ENCODE assay signal across 19 mouse cellular contexts in the genomic region with DNA sequence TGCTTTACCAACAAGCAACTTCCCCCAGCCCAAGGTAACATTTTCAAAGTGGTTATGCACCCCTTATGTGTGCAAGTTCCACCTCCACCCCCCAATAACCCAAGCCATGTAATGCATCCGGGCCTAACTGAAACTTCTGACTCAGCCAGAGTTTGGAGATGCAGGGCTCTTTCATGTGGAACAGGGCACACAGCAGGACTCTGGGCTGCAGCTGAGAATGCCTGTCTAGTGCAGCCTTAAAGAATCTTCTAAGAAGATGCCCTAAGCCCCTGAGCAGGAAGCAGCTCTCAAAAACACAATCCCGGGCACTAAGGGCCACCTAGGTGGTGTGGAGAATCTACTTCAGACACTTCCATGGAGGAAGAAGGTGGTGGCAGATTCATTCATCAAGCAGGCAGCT. TPM values are rescaled to one million over a fixed set of nuclear protein-coding genes. Genes with fewer than 3 reads are reported as not detected.
DNase-seq lines count a peak whose midpoint lies in the region; ATAC-seq and TF ChIP-seq lines count a peak whose summit lies in the region.
"Had no signal": no experiment of that assay in that cellular context is flagged by ENCODE, and none has a peak within 500 bp of the region (broad histone marks: within the 10 kb centered on the region; RNA-seq: fewer than 3 reads in every experiment).

No protein-coding gene starts in this region.

- H3K4me3 ChIP-seq in CH12.LX (replicated peaks in 1 of 3; ENCODE audit: low read depth in 2 of 3, low read length in 2 of 3, poor library complexity in 1 of 3), result no peak overlapping the region
- H3K4me3 ChIP-seq: embryonic facial prominence, embryonic 15.5 days; forebrain, embryonic 13.5 days; limb, embryonic 15.5 days had no signal

- no peak overlapping the region for H3K9ac ChIP-seq in CH12.LX (ENCODE audit: insufficient read depth, low read depth)
- H3K9ac ChIP-seq: embryonic facial prominence, embryonic 15.5 days; forebrain, embryonic 13.5 days; limb, embryonic 15.5 days had no signal

- H3K4me1 ChIP-seq in CH12.LX (ENCODE audit: control insufficient read depth in 1 of 2, insufficient read depth in 2 of 2), result peaks cover 7 to 45% of the 10 kb centered on the region in 2 experiments; a peak in 3 of 4 replicates

- no peak for ATAC-seq in CD4-positive, CD25-positive, alpha-beta regulatory T cell, adult 4 months
- ATAC-seq: forebrain, embryonic 13.5 days; hindbrain, embryonic 16.5 days; midbrain, embryonic 16.5 days had no signal

- in situ Hi-C loops in CH12.LX (cut with MboI; ENCODE audit: low pct_ligation_motif_present, low pct_unique_long_range_greater_than_20kb, low sequenced_read_pairs), result loop anchor here (10.0 kb wide), 1 partner anchor 76 kb away; no protein-coding TSS in a partner anchor

- peaks cover 15% of the 10 kb centered on the region; the same call in 1 of the 2 replicates for H3K79me2 ChIP-seq in CH12.LX (replicated peaks; ENCODE audit: control insufficient read depth, extremely low read depth, insufficient read depth, poor library complexity, severe bottlenecking)

- TF ChIP-seq POLR2A in CH12.LX (IDR thresholded peaks at IDR 0.05; ENCODE audit: low read depth, low read length), result no peak

- TF ChIP-seq CTCF in CH12.LX (conservative IDR thresholded peaks at IDR 0.05 in 1 of 2, IDR thresholded peaks at IDR 0.05 in 1 of 2; ENCODE audit: low read depth in 2 of 2, low read length in 2 of 2), result no peak

- no peak for TF ChIP-seq RAD21 in CH12.LX (IDR thresholded peaks at IDR 0.05; ENCODE audit: low read depth, low read length)

- no peaks in the 10 kb centered on the region for H3K27me3 ChIP-seq in CH12.LX (replicated peaks)
- H3K27me3 ChIP-seq: embryonic facial prominence, embryonic 15.5 days; forebrain, embryonic 13.5 days; limb, embryonic 15.5 days had no signal

- peak; percentile 7 for DNase-seq in CD4-positive, CD25-positive, alpha-beta regulatory T cell, adult 2 months (ENCODE audit: low read depth, low spot score)
- peak; percentile 48 for DNase-seq in kidney, adult 9 months
- DNase-seq in kidney, postnatal 25 days, result no peak
- DNase-seq in CH12.LX (ENCODE audit: extremely low read depth), result peak; percentile 25
- peak; percentile 81 for DNase-seq in thymus, postnatal 0 days (ENCODE audit: low spot score)
- DNase-seq in left cerebral cortex, adult 9 months (ENCODE audit: low spot score in 2 of 2), result no peak
- no peak for DNase-seq in cerebellum, adult 8-10 months
- DNase-seq: adrenal gland, postnatal 25 days; cerebellum, postnatal 36 days; heart, postnatal 14 days; lung, adult 2 months; right cerebral cortex, adult 18-20 months had no signal

- no peaks in the 10 kb centered on the region for H3K36me3 ChIP-seq in CH12.LX (replicated peaks in 1 of 2; ENCODE audit: control insufficient read depth in 1 of 2, insufficient read depth in 1 of 2, low read length in 1 of 2)
- H3K36me3 ChIP-seq: embryonic facial prominence, embryonic 15.5 days; limb, embryonic 15.5 days had no signal

- dilution Hi-C loops in CH12.LX (cut with MboI; ENCODE audit: extremely low pct_ligation_motif_present, extremely low pct_unique_long_range_greater_than_20kb, low sequenced_read_pairs), result no loop called here

- H3K27ac ChIP-seq in CH12.LX (ENCODE audit: insufficient read depth, low read depth), result no peak overlapping the region
- H3K27ac ChIP-seq: embryonic facial prominence, embryonic 15.5 days; forebrain, embryonic 13.5 days; limb, embryonic 15.5 days; macrophage had no signal

- H3K4me2 ChIP-seq in CH12.LX (ENCODE audit: insufficient read depth, low read depth, poor library complexity, severe bottlenecking), result no peak overlapping the region
- H3K4me2 ChIP-seq: embryonic facial prominence, embryonic 15.5 days; forebrain, embryonic 13.5 days; limb, embryonic 15.5 days had no signal

- no peaks in the 10 kb centered on the region for H3K9me3 ChIP-seq in CH12.LX (replicated peaks; ENCODE audit: low read length)
- H3K9me3 ChIP-seq: embryonic facial prominence, embryonic 15.5 days; forebrain, embryonic 13.5 days; limb, embryonic 15.5 days had no signal

- no peak for TF ChIP-seq EP300 in CH12.LX (IDR thresholded peaks at IDR 0.05; ENCODE audit: low read length)

TF ChIP-seq in CH12.LX, 34 proteins besides CTCF, POLR2A, EP300 and RAD21:
- TF ChIP-seq ZMIZ1 (IDR thresholded peaks at IDR 0.05; ENCODE audit: low read depth, low read length), result no peak
- no peak for TF ChIP-seq KAT2A (IDR thresholded peaks at IDR 0.05; ENCODE audit: insufficient replicate concordance, low read length)
- no peak for TF ChIP-seq GABPA (IDR thresholded peaks at IDR 0.05; ENCODE audit: insufficient replicate concordance, low read depth, low read length)
- no peak for TF ChIP-seq CHD2 (IDR thresholded peaks at IDR 0.05; ENCODE audit: low read length)

RNA-seq across cellular contexts. Expression of a gene that starts 16.6 kb away (rescaled TPM):
- polyA plus RNA-seq in CD4-positive, CD25-positive, alpha-beta regulatory T cell, adult 4 months (2017; shearing (Covaris generic)), result 10 to 100 TPM; 48.1 to 69.0 TPM
- total RNA-seq in CH12.LX (2012; rRNA removed) (20.5 and 21.9 TPM in 2 replicates), CH12.LX (2014; rRNA removed) (12.4 and 13.7 TPM in 2 replicates)
- polyA plus RNA-seq in CH12.LX (2012; ENCODE audit: insufficient read length, low read depth), result 17.9 and 19.6 TPM in 2 replicates
- polyA plus RNA-seq in thymus, postnatal 0 days (2015; fragmentation: Nextera tagmentation; extraction: Ambion mirVana), result 113 and 126 TPM in 2 replicates

Comparison
In these comparisons a context has a peak if more than half of its experiments do, and no peak if none do; other contexts are left out.
1. DNase-seq: peak in CD4-positive, CD25-positive, alpha-beta regulatory T cell, adult 2 months (single experiment), kidney, adult 9 months (single experiment), CH12.LX (single experiment) and thymus, postnatal 0 days (single experiment); none in kidney, postnatal 25 days (0 of 2), left cerebral cortex, adult 9 months (0 of 2) and cerebellum, adult 8-10 months (single experiment).